ENCODE assay signal across 24 mouse cellular contexts in the genomic region with DNA sequence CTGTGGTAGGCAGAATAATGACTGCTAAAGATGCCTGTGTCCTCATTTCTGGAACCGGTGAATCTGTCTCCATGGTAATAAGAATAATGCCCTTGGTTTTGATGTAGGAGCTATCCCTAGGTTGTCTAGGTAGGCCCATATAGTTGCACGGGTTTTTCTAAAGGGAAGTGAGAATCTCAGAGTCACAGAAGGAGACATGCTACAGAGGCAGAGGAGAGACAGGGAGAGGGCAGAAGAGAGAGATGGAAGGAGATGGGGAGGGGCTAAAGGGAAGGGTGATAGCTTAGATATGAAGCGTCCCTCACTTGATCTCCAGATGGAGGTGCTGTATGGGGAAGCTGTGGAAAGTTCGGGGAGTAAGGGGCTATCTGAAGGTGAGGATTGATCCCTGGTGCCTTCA. TPM values are rescaled to one million over a fixed set of nuclear protein-coding genes. Genes with fewer than 3 reads are reported as not detected.
A peak's percentile ranks its signal among the peaks of the same experiment; 100 is the strongest.
DNase-seq lines count a peak whose midpoint lies in the region; ATAC-seq and TF ChIP-seq lines count a peak whose summit lies in the region.
"Had no signal": no experiment of that assay in that cellular context is flagged by ENCODE, and none has a peak within 500 bp of the region (broad histone marks: within the 10 kb centered on the region; RNA-seq: fewer than 3 reads in every experiment).

No protein-coding gene starts in this region.

- no peak for TF ChIP-seq CTCF in testis, adult 2 months (IDR thresholded peaks at IDR 0.05; ENCODE audit: control insufficient read depth, insufficient read depth, insufficient replicate concordance, low read depth, low read length)

- H3K27ac ChIP-seq in forebrain, embryonic 11.5 days (ENCODE audit: low read depth, low read length): no peak overlapping the region
- no peak overlapping the region for H3K27ac ChIP-seq in forebrain, embryonic 14.5 days (ENCODE audit: low read depth, low read length)
- no peak overlapping the region for H3K27ac ChIP-seq in testis, adult 2 months (ENCODE audit: control insufficient read depth, insufficient read depth, low read depth, low read length)
- H3K27ac ChIP-seq: embryonic facial prominence, embryonic 10.5 days; embryonic facial prominence, embryonic 12.5 days; forebrain, embryonic 12.5 days; forebrain, embryonic 15.5 days had no signal

- TF ChIP-seq POLR2A in testis, adult 2 months (IDR thresholded peaks at IDR 0.05; ENCODE audit: control insufficient read depth, low read depth, low read length): no peak

- no peak overlapping the region for H3K9ac ChIP-seq in forebrain, embryonic 11.5 days (ENCODE audit: low read length)
- no peak overlapping the region for H3K9ac ChIP-seq in forebrain, embryonic 14.5 days (ENCODE audit: low read length)
- H3K9ac ChIP-seq: embryonic facial prominence, embryonic 12.5 days; forebrain, embryonic 12.5 days; forebrain, embryonic 15.5 days; forebrain, postnatal 0 days had no signal

- 68% methylated on average over 4 of the region's 4 CpGs for WGBS in forebrain, embryonic 11.5 days
- 79% methylated on average over 4 of the region's 4 CpGs for WGBS in forebrain, embryonic 14.5 days

- DNase-seq in forebrain, embryonic 11.5 days (ENCODE audit: low spot score): peak; percentile 1
- no peak for DNase-seq in forebrain, embryonic 14.5 days (ENCODE audit: low spot score)
- DNase-seq in testis, postnatal 10 days (ENCODE audit: low spot score): no peak
- no peak for DNase-seq in right cerebral cortex, postnatal 4 days
- DNase-seq: adrenal gland, adult 8-10 months; adrenal gland, postnatal 14 days; adrenal gland, postnatal 36 days; cerebellum, adult 11-12 months; cerebellum, adult 2 months; cerebellum, adult 9-10 months; cerebellum, postnatal 10 days; cerebellum, postnatal 25 days; forebrain, postnatal 0 days had no signal

- no peak overlapping the region for H3K4me3 ChIP-seq in forebrain, embryonic 11.5 days (ENCODE audit: low read depth, low read length)
- H3K4me3 ChIP-seq in forebrain, embryonic 14.5 days (ENCODE audit: low read depth, low read length): no peak overlapping the region
- peak overlapping the region; percentile 51 for H3K4me3 ChIP-seq in testis, adult 2 months (ENCODE audit: control insufficient read depth, low read depth, low read length)
- H3K4me3 ChIP-seq: embryonic facial prominence, embryonic 10.5 days; embryonic facial prominence, embryonic 12.5 days; forebrain, embryonic 12.5 days; forebrain, embryonic 15.5 days had no signal

- H3K36me3 ChIP-seq in forebrain, embryonic 11.5 days (ENCODE audit: control insufficient read depth, insufficient read depth, low read length): no peaks in the 10 kb centered on the region
- H3K36me3 ChIP-seq in forebrain, embryonic 14.5 days (ENCODE audit: control insufficient read depth, insufficient read depth, low read length): no peaks in the 10 kb centered on the region
- no peaks in the 10 kb centered on the region; the same call in 1 of the 2 replicates for H3K36me3 ChIP-seq in testis, adult 2 months (ENCODE audit: control insufficient read depth, insufficient read depth, low read length)
- H3K36me3 ChIP-seq: embryonic facial prominence, embryonic 10.5 days; embryonic facial prominence, embryonic 12.5 days; forebrain, embryonic 12.5 days; forebrain, embryonic 15.5 days had no signal

- no peak overlapping the region for H3K4me2 ChIP-seq in forebrain, embryonic 11.5 days (ENCODE audit: low read depth, low read length, severe bottlenecking)
- no peak overlapping the region for H3K4me2 ChIP-seq in forebrain, embryonic 14.5 days (ENCODE audit: low read length)
- H3K4me2 ChIP-seq: embryonic facial prominence, embryonic 12.5 days; forebrain, embryonic 12.5 days; forebrain, embryonic 15.5 days had no signal

- peaks cover 5% of the 10 kb centered on the region; the same call in 1 of the 2 replicates for H3K4me1 ChIP-seq in forebrain, embryonic 11.5 days (replicated peaks; ENCODE audit: control insufficient read depth, insufficient read depth, low read length)
- H3K4me1 ChIP-seq in forebrain, embryonic 14.5 days (ENCODE audit: control insufficient read depth, insufficient read depth, low read length): peaks cover 17% of the 10 kb centered on the region
- peaks cover 3% of the 10 kb centered on the region for H3K4me1 ChIP-seq in testis, adult 2 months (ENCODE audit: control insufficient read depth, insufficient read depth, low read length)

- no peaks in the 10 kb centered on the region for H3K9me3 ChIP-seq in forebrain, embryonic 11.5 days (ENCODE audit: control insufficient read depth, low read length)
- H3K9me3 ChIP-seq in forebrain, embryonic 14.5 days (replicated peaks; ENCODE audit: control insufficient read depth, low read length): no peaks in the 10 kb centered on the region
- H3K9me3 ChIP-seq: embryonic facial prominence, embryonic 10.5 days; embryonic facial prominence, embryonic 12.5 days; forebrain, embryonic 12.5 days; forebrain, embryonic 15.5 days; G1E had no signal

- H3K27me3 ChIP-seq in forebrain, embryonic 11.5 days (ENCODE audit: control insufficient read depth, insufficient read depth, low read length): no peaks in the 10 kb centered on the region
- no peaks in the 10 kb centered on the region for H3K27me3 ChIP-seq in forebrain, embryonic 14.5 days (replicated peaks; ENCODE audit: control insufficient read depth, insufficient read depth, low read length)
- no peaks in the 10 kb centered on the region for H3K27me3 ChIP-seq in testis, adult 2 months (ENCODE audit: control insufficient read depth, insufficient read depth, low read length)
- H3K27me3 ChIP-seq: embryonic facial prominence, embryonic 12.5 days; forebrain, embryonic 15.5 days had no signal

- no peak for ATAC-seq in forebrain, embryonic 11.5 days (replicated peaks; ENCODE audit: low FRiP score)
- no peak for ATAC-seq in forebrain, embryonic 14.5 days
- ATAC-seq: activated CD4-positive, CD25-positive, alpha-beta regulatory T cell, adult 4 months; forebrain, embryonic 15.5 days; forebrain, postnatal 0 days; Patski had no signal

RNA-seq across cellular contexts. Expression of a gene that starts 2.7 kb away (rescaled TPM):
- 113 and 114 TPM in 2 replicates for polyA plus RNA-seq in forebrain, embryonic 11.5 days (2014; fragmentation: Nextera tagmentation; extraction: Ambion mirVana)
- polyA plus RNA-seq in forebrain, embryonic 14.5 days (2014; fragmentation: Nextera tagmentation; extraction: Ambion mirVana): 69.6 and 95.3 TPM in 2 replicates
- 37.0 and 40.3 TPM in 2 replicates for polyA plus RNA-seq in testis, adult 2 months (2012; rRNA removed)

RNA-seq across cellular contexts. Expression of a gene that starts 18.0 kb away (rescaled TPM):
- polyA plus RNA-seq in forebrain, embryonic 11.5 days (2014; fragmentation: Nextera tagmentation; extraction: Ambion mirVana): 3.9 and 4.2 TPM in 2 replicates
- polyA plus RNA-seq in forebrain, embryonic 14.5 days (2014; fragmentation: Nextera tagmentation; extraction: Ambion mirVana): 7.4 and 8.2 TPM in 2 replicates
- polyA plus RNA-seq in testis, adult 2 months (2012; rRNA removed): 0.54 and 0.99 TPM in 2 replicates
- polyA plus RNA-seq: G1E had no signal

RNA-seq across cellular contexts. Expression of a gene that starts 53.1 kb away (rescaled TPM):
- not detected in 2 replicates for polyA plus RNA-seq in forebrain, embryonic 11.5 days (2014; fragmentation: Nextera tagmentation; extraction: Ambion mirVana)
- not detected in 2 replicates for polyA plus RNA-seq in forebrain, embryonic 14.5 days (2014; fragmentation: Nextera tagmentation; extraction: Ambion mirVana)
- 26.9 and 28.7 TPM in 2 replicates for polyA plus RNA-seq in testis, adult 2 months (2012; rRNA removed)
- polyA plus RNA-seq: activated CD4-positive, CD25-positive, alpha-beta regulatory T cell, adult 4 months; C2C12; cerebellum, adult 2 months; cortical plate, adult 2 months; embryonic facial prominence, embryonic 10.5 days; embryonic facial prominence, embryonic 12.5 days; embryonic facial prominence, embryonic 14.5 days; forebrain, embryonic 12.5 days; forebrain, embryonic 15.5 days; forebrain, postnatal 0 days; G1E; Patski had no signal

Comparison
In these comparisons a context has a peak if more than half of its experiments do, and no peak if none do; other contexts are left out.
1. RNA of a gene that starts 53.1 kb away (polyA plus RNA-seq): 26.9 to 28.7 TPM in testis, adult 2 months; not detected in forebrain, embryonic 11.5 days and not detected in forebrain, embryonic 14.5 days; every median in the first group is over 10 times any median in the second.